Mouse (Mus musculus) adrenal gland, postnatal 36 days (tissue): ENCODE measurements around the gene Rasl10b. TPM values are rescaled to one million over a fixed set of nuclear protein-coding genes. Genes with fewer than 3 reads are reported as not detected.

ENCODE experiments used
- DNase-seq, 2 experiments: peaks; one replicate each; pipeline ENCODE4 v3.0.0; 2021; ENCODE audit warnings: mixed read lengths in 1 of 2
- total RNA-seq, 2 experiments: library from RNA; stranded (reverse); gene quantifications; 2 replicates each; pipeline ENCODE4 v1.2.3; 2021

The Rasl10b gene
- total RNA-seq, 2 experiments from 2014 or later = 12.0 to 13.6 TPM

DNA sequence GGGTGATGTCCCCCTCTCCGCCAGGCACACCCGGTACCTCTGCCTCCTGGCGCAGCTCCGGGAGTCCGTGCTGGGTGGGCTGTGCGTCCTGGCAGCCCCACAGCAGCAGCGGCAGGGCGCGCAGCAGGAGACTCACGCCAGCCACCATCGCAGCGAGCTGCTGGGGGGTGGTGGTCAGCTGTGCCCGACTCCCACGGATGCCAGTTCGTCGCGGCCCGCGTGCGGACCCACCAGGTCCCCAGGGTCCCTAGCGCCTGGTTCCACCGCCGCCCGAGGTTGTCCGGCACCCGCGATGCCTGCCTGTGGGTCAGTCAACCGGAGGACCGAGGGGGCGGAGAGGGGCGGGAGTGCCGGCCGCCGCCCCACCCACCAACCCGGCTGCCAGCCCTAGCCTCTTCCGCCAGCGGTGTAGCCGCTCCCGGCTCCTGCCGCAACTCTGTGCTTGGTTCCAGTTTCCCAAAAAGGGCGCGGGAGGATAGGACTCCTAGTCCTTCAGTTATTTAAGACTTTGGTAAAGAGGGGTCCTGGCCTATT, 53.8 kb downstream of the Rasl10b start, which contains the start of gene Mmp28:
Gene Mmp28 (minus strand): TSS at position 361 of the 534 bp plus-strand sequence.
- DNase-seq = peak; percentile 86 to 92

DNA sequence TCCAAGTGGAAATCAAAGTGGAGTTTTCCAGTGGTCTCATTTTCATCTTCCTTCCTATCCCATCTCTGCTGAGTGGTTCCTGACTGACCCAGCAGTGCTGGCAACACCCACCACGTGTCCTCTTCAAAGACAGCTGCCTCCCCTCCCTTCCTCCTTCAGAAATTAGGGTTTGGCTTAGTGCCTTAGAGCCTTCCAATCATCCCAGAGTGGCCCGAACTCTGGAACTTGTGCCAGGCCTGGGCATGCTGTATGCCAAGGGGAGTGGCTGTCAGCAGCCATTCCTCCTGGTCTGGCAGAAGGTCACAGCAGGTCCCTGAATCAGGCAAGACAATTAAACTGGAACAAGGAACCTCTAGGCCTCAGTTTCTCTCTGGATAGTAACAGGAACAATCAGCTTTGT, 57.0 kb downstream of the Rasl10b start:
- peak; percentile 74 to 75 for DNase-seq

- DNase-seq = peak; percentile 60 to 82
These were observed 58.2 kb downstream of the Rasl10b start for GRCm38 (mm10) chr11:83467120-83467652.

- DNase-seq = no peak
These were observed 59.8 kb downstream of the Rasl10b start for GRCm38 (mm10) chr11:83468765-83469164.

Other genes with a start within 250 kb of the Rasl10b start
- gene Slfn4, start 234.0 kb upstream of the Rasl10b start, total RNA-seq = under 1 TPM; 0.13 to 0.26 TPM
- 1 to 10 TPM; 1.8 to 2.9 TPM for gene Slfn3, start 217.8 kb upstream of the Rasl10b start, total RNA-seq
- gene Slfn14, start 122.4 kb upstream of the Rasl10b start, total RNA-seq = not detected
- 100 to 1,000 TPM; 109 to 114 TPM for gene Ap2b1, start 110.1 kb upstream of the Rasl10b start, total RNA-seq
- 10 to 100 TPM; 14.8 to 18.3 TPM for gene Pex12, start 106.6 kb upstream of the Rasl10b start, total RNA-seq
- gene Gas2l2, start 20.3 kb downstream of the Rasl10b start, total RNA-seq = not detected
- gene 1700020L24Rik, start 28.5 kb downstream of the Rasl10b start, total RNA-seq = under 1 TPM; 0.30 to 0.43 TPM
- 10 to 100 TPM; 11.0 to 12.7 TPM for gene Mmp28, start 53.9 kb downstream of the Rasl10b start, total RNA-seq
- 10 to 100 TPM; 62.2 to 78.5 TPM for gene Taf15, start 63.9 kb downstream of the Rasl10b start, total RNA-seq
- gene Heatr9, start 113.0 kb downstream of the Rasl10b start, total RNA-seq = not detected
- 1 to 10 TPM in 1 of 2 experiments, under 1 TPM in 1; 0.79 to 2.2 TPM for gene Ccl5, start 121.4 kb downstream of the Rasl10b start, total RNA-seq
- gene Ccl9, start 169.5 kb downstream of the Rasl10b start, total RNA-seq = 10 to 100 TPM in 1 of 2 experiments, 1 to 10 TPM in 1; 4.7 to 13.1 TPM
- 10 to 100 TPM; 11.4 to 30.4 TPM for gene Ccl6, start 183.9 kb downstream of the Rasl10b start, total RNA-seq
- gene Rpl9-ps1, start 236.5 kb downstream of the Rasl10b start, total RNA-seq = not detected
- gene Ccl3, start 240.2 kb downstream of the Rasl10b start, total RNA-seq = not detected